Mouse (Mus musculus): ENCODE data around the gene Epp13. TPM values are rescaled to one million over a fixed set of nuclear protein-coding genes. Genes with fewer than 3 reads are reported as not detected.
"Not testable (repeated sequence)": the region's sequence is repeated elsewhere in the genome, so short reads cannot be mapped to it uniquely, and the experiment has no call there.

Epp13 gene
- polyA plus RNA-seq, 1 experiment from 2014 or later, result not detected

GRCm38 (mm10) chr7:6286921-6287531, 34.5 kb downstream of the Epp13 start:
- peak; percentile 17 for ATAC-seq (ENCODE audit: insufficient number of reproducible peaks, low FRiP score, low TSS enrichment, low read depth)
- H3K27ac ChIP-seq, result peak overlapping the region; percentile 43
- H3K4me1 ChIP-seq, result peaks cover 12% of the 10 kb centered on the region
- 26% methylated on average over 15 of the region's 15 CpGs for WGBS
- peak overlapping the region; percentile 72 for H3K4me2 ChIP-seq
- H3K36me3 ChIP-seq, result peaks cover 3% of the 10 kb centered on the region; the same call in 1 of the 2 replicates
- H3K27me3 ChIP-seq, result no peaks in the 10 kb centered on the region
- peak overlapping the region; percentile 31; the same call in 1 of the 2 replicates for H3K9ac ChIP-seq
- peak overlapping the region; percentile 55 for H3K4me3 ChIP-seq
- no peaks in the 10 kb centered on the region for H3K9me3 ChIP-seq

- Histone ChIP-seq H3K4me1 (peaks cover 12% of the 10 kb centered on the region), H3K36me3 (peaks cover 29% of the 10 kb centered on the region)
- H3K4me3 ChIP-seq; H3K27ac ChIP-seq; H3K27me3 ChIP-seq; H3K9ac ChIP-seq; H3K4me2 ChIP-seq; ATAC-seq (ENCODE audit: insufficient number of reproducible peaks, low FRiP score, low TSS enrichment, low read depth); H3K9me3 ChIP-seq: not testable (repeated sequence)
- WGBS, result 88% methylated on average over 5 of the region's 6 CpGs
Observed at GRCm38 (mm10) chr7:6291121-6291520, 38.6 kb downstream of the Epp13 start.

- WGBS, result 65% methylated on average over 11 of the region's 11 CpGs
- not testable (repeated sequence) for H3K4me1 ChIP-seq; H3K4me3 ChIP-seq; ATAC-seq (ENCODE audit: insufficient number of reproducible peaks, low FRiP score, low TSS enrichment, low read depth); H3K27ac ChIP-seq; H3K4me2 ChIP-seq; H3K27me3 ChIP-seq; H3K9me3 ChIP-seq; H3K9ac ChIP-seq
- peaks cover 40% of the 10 kb centered on the region for H3K36me3 ChIP-seq
Observed at GRCm38 (mm10) chr7:6300796-6301195, 48.3 kb downstream of the Epp13 start.

DNA sequence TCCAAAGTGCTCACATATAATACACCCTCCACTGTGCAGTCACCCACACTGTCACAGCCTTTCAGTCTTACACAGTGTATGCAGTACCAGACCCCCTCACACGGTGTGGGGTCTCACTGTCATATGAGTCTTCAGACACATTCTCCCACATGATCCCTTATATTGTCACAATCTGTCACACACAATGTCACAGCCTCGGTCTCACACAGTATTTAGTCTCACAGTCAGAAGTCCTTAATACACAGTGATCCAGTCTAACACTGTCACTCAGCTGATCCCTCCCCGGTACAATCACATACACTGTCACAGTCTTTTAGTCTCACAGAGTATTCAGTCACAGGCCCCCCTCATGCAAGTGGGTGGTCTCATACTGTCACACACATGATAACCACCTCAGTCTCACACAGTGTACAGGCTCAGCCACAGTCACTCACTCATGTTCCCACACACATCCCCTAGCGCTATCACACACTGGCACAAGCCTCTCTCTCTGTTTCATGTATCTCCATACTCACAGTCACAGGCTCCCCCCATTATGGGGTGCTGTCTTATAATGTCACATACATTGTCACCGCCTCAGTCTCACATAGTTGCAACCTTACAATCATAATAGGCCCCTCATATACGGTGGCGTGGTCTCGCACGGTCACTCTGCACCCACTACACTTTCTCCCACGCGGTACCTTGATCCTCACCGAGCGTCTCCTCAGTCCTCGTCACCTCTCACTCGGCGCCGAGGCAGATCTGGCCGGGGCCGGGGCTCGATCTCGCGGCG, 78.1 kb downstream of the Epp13 start:
- H3K4me1 ChIP-seq, result peaks cover 14% of the 10 kb centered on the region; the same call in 1 of the 2 replicates
- H3K27ac ChIP-seq, result peak overlapping the region; percentile 87
- no peaks in the 10 kb centered on the region for H3K27me3 ChIP-seq
- peak overlapping the region; percentile 62 for H3K4me3 ChIP-seq
- WGBS, result 16% methylated on average over 23 of the region's 23 CpGs
- H3K36me3 ChIP-seq, result peaks cover 12% of the 10 kb centered on the region; the same call in 1 of the 2 replicates
- peak overlapping the region; percentile 61 for H3K4me2 ChIP-seq
- peak; percentile 54 for ATAC-seq (ENCODE audit: insufficient number of reproducible peaks, low FRiP score, low TSS enrichment, low read depth)
- no peaks in the 10 kb centered on the region for H3K9me3 ChIP-seq
- peak overlapping the region; percentile 61 for H3K9ac ChIP-seq

- 5% methylated on average over 31 of the region's 31 CpGs for WGBS
Observed at GRCm38 (mm10) chr7:6331233-6331956, 78.9 kb downstream of the Epp13 start, which contains the start of gene Zfp583. Gene Zfp583 (minus strand): TSS chr7:6331285.

More at GRCm38 (mm10) chr7:6331233-6331956, 78.9 kb downstream of the Epp13 start, which contains the start of gene Zfp583:
- peak within 1 kb of the TSS; percentile 87 for H3K27ac ChIP-seq
- no peaks in the 10 kb centered on the region for H3K9me3 ChIP-seq
- H3K4me2 ChIP-seq, result peak within 1 kb of the TSS; percentile 61
- peak within 1 kb of the TSS; percentile 62 for H3K4me3 ChIP-seq
- H3K9ac ChIP-seq, result peak within 1 kb of the TSS; percentile 61
- peak; percentile 90 for ATAC-seq (ENCODE audit: insufficient number of reproducible peaks, low FRiP score, low TSS enrichment, low read depth)
- H3K36me3 ChIP-seq, result peaks cover 12% of the 10 kb centered on the region; the same call in 1 of the 2 replicates
- no peaks in the 10 kb centered on the region for H3K27me3 ChIP-seq
- peaks cover 14% of the 10 kb centered on the region; the same call in 1 of the 2 replicates for H3K4me1 ChIP-seq

Other genes with a start within 250 kb of the Epp13 start
- gene Vmn1r65, start 241.7 kb upstream of the Epp13 start, polyA plus RNA-seq (2015; fragmentation: Nextera tagmentation; extraction: Ambion mirVana), result not detected in 2 replicates
- not detected in 2 replicates for gene Nlrp4c, start 207.5 kb upstream of the Epp13 start, polyA plus RNA-seq (2015; fragmentation: Nextera tagmentation; extraction: Ambion mirVana)
- gene Zfp787, start 96.7 kb upstream of the Epp13 start, polyA plus RNA-seq (2015; fragmentation: Nextera tagmentation; extraction: Ambion mirVana), result 18.8 and 19.8 TPM in 2 replicates
- 52.8 and 55.9 TPM in 2 replicates for gene Zfp444, start 80.5 kb upstream of the Epp13 start, polyA plus RNA-seq (2015; fragmentation: Nextera tagmentation; extraction: Ambion mirVana)
- not detected in 2 replicates for gene Galp, start 55.6 kb upstream of the Epp13 start, polyA plus RNA-seq (2015; fragmentation: Nextera tagmentation; extraction: Ambion mirVana)
- gene Zscan5b, start 30.4 kb upstream of the Epp13 start, polyA plus RNA-seq (2015; fragmentation: Nextera tagmentation; extraction: Ambion mirVana), result not detected in 2 replicates
- gene Zfp667, start 33.9 kb downstream of the Epp13 start, polyA plus RNA-seq (2015; fragmentation: Nextera tagmentation; extraction: Ambion mirVana), result 8.9 and 9.1 TPM in 2 replicates
- gene Zfp583, start 78.6 kb downstream of the Epp13 start, polyA plus RNA-seq (2015; fragmentation: Nextera tagmentation; extraction: Ambion mirVana), result 5.3 and 5.9 TPM in 2 replicates
- 1.9 and 2.1 TPM in 2 replicates for gene Gm3854, start 91.0 kb downstream of the Epp13 start, polyA plus RNA-seq (2015; fragmentation: Nextera tagmentation; extraction: Ambion mirVana)
- 2.9 and 3.3 TPM in 2 replicates for gene Zfp78, start 110.6 kb downstream of the Epp13 start, polyA plus RNA-seq (2015; fragmentation: Nextera tagmentation; extraction: Ambion mirVana)
- 7.8 and 9.2 TPM in 2 replicates for gene Zfp28, start 130.6 kb downstream of the Epp13 start, polyA plus RNA-seq (2015; fragmentation: Nextera tagmentation; extraction: Ambion mirVana)
- gene Smim17, start 146.0 kb downstream of the Epp13 start, polyA plus RNA-seq (2015; fragmentation: Nextera tagmentation; extraction: Ambion mirVana), result 0.29 and 0.56 TPM in 2 replicates
- gene Gm20715, start 157.6 kb downstream of the Epp13 start, polyA plus RNA-seq (2015; fragmentation: Nextera tagmentation; extraction: Ambion mirVana), result not detected in 2 replicates
- gene Olfr1344, start 186.0 kb downstream of the Epp13 start, polyA plus RNA-seq (2015; fragmentation: Nextera tagmentation; extraction: Ambion mirVana), result not detected in 2 replicates
- gene Olfr1336, start 203.5 kb downstream of the Epp13 start, polyA plus RNA-seq (2015; fragmentation: Nextera tagmentation; extraction: Ambion mirVana), result not detected in 2 replicates
- not detected in 2 replicates for gene Olfr1346, start 214.4 kb downstream of the Epp13 start, polyA plus RNA-seq (2015; fragmentation: Nextera tagmentation; extraction: Ambion mirVana)
- not detected in 2 replicates for gene Olfr5, start 234.2 kb downstream of the Epp13 start, polyA plus RNA-seq (2015; fragmentation: Nextera tagmentation; extraction: Ambion mirVana)
- gene Olfr1347, start 247.0 kb downstream of the Epp13 start, polyA plus RNA-seq (2015; fragmentation: Nextera tagmentation; extraction: Ambion mirVana), result not detected in 2 replicates

Measured in limb, embryonic 15.5 days (tissue).